Mouse (Mus musculus) spleen, postnatal 14 days (tissue): ENCODE data around the gene Ablim1.

Experiments
- DNase-seq, 2 experiments: peaks; one replicate each; pipeline ENCODE4 v3.0.0; 2021 to 2022; ENCODE audit warnings: low spot score in 2 of 2

Gene Ablim1

DNA sequence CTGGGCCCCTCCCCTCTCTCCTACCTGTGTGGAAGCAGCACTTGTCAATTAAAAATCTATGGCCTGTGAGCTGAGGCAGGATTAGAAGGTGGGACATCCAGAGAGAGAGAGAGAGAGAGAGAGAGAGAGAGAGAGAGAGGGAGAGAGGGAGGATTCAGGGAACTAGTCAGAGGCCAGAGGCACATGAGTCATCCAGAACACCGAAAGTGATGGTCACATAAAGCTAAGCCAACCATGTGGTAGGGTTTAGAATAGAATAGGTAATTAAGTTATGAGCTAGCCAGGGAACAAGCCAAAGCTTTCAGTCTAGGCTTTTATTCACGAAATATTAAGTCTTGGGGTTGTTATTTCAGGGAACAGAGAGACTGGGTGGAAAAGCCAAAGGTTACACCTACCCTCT is 10.1 kb downstream of the Ablim1 start:
- DNase-seq, result no peak

DNA sequence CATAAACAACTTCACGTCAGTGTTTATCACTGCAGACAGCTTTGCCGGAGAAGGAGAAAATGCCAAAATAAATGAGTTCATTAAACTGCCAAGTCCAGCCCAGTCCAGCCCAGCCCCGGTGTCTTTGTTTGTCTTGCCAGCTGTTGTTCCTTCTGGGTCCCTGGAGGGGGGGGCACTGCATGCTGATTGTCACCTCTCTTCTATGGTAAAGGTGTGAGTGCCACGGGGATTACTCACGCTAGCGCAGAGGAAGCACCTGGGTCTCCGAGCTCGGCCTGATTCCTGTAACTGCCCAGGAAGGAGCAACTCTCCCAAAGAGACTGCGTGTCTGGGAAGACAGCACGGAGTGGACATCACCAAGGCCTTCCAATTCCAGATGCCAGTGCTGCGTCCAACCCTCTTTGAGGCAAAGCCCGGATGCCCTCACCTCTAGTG is 12.7 kb downstream of the Ablim1 start:
- DNase-seq, result no peak

DNA sequence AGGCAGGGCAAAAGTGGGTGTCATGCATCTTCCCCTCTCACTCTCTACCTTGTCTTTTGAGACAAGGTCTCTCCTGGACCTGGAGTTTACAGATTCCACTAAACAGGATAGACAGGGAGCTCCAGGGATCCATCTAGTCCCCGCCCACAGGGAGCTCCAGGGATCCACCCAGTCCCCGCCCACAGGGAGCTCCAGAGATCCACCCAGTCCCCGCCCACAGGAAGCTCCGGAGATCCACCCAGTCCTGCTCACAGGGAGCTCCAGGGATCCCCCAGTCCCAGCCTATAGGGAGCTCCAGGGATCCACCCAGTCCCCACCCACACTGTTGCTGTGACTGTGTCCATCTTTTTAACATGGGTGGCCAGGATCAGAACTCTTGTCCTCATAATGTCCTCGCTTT is 16.7 kb downstream of the Ablim1 start:
- no peak for DNase-seq

DNA sequence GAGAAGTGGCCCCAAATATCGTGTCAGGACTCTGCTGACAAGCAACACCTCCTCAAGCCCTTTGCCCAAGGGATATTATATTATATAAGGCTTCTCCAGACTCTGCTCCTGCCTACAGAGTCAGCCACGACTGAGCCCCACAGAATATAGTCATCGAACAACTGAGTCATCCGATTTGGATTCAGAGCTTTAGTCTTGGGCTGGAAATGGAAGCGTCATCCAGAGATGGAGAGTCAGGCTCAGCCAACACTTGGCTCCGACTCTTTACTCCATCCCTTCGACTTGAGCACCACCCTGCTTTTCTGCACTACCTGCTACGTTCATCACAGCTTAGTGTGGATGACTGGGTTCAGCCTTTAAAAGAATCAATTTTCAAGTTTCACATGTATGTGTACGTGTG is 17.3 kb downstream of the Ablim1 start:
- no peak for DNase-seq

DNA sequence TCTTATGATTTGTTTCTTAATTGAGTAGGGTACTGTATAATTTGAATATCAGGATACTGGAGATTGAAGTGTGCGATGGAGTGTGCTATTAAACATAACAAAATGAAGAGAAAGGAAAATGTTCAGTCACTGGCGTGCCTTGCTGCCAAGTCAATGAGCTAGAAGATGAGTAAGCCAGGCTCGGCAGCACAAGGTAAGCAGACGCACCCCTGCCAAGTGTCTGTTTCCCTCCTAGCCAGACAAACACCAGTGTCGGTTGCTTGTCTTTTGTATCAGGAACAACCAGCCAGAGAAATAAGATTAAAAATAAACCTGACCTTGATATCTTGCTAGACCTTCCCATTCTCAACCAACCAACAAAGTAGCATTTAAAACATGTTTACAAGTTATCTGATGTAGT is 18.2 kb downstream of the Ablim1 start:
- DNase-seq, result no peak

DNA sequence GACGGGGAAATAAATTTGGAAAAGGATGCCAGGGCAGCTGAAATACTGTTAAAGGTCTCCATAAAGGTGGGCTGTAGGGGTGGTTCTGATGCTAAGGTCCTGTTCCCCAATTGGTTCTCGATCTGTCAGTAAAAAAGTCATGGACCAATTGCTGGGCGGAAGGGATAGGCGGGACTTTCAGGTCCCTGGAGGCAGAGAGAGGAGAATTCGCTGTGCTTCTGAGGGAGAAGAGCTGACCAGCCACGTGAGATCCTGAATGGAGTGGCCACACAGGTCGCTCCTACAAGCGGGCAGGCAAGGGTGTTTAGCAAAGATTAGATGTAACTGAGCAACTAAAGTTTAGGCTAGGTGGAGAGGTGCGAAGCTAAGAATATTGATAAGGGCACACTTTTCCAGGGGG is 19.2 kb downstream of the Ablim1 start:
- no peak for DNase-seq

DNA sequence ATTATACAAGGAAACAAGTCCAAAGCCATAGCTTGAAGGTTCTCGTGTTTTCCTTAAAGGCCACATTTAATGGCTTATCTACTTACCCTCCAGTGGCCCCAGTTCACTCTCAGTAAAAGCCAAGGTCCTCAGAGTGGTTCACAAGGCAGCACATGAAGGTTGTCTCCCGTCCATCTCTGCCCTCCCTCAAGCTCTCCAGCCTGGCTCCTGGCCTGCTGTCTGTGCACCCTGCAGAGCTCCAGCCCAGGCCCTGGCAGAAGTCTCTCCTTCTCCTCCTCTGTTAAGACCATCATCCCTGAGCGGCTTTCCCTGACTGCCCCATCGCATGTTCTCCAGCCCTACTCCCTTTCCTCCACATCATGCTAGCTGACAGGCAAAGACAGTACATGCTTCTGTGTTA is 20.4 kb downstream of the Ablim1 start:
- no peak for DNase-seq

DNA sequence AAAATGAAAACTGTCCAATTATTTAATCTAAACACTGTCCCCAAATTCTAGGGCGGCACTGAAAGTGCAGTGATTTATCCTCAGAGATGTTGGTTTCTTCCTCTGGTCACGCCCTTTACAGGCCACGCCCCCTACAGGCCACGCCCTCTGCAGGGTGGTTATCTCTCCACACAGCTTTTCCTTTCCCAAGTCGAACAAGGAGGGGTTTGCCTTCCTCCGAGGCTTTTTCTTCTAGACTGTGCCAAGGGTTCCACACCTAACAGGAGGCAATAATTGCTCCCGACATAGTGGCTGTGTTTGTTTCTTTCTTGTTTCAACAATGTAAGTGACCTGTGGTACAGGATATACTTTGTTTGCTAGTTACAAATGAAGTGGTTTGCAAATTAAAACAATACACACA is 21.0 kb downstream of the Ablim1 start:
- peak; percentile 20 to 28 for DNase-seq

DNA sequence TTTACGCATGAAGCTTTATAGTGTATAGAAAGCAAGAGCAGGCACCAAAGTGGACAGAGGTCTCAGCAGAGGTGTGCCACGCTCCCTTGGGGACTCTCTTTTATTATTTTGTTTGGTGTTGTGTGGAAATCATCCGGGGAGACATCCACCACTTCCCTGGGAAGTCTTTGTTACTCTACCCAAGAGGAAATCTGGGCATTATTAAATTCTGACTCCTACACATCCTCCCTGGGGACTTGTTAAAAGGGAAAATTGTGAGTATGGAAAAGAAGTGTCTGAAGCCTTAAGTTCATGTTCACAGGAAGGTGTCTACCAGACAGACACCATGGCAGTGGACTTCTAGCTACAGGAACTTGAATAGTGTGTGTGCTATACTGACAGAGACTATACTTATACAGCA is 31.4 kb downstream of the Ablim1 start:
- DNase-seq, result no peak

DNA sequence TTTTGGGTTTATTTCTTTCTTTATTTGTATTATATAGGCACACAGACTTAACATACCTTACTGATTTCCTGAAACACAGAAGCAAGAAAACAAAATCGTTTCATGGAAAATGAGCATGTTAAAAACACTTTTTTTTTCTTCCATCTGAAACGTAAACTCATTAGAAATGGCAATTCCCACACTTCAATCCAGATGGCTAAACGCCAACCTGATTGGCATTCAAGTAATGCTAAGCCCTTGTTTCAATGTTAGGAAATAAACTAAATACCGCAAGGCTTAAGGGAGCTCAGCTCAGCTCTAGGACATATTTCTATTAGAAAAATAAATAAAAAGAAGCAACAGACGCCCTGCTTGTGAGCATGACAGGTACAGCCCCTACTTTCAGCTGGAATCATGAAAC is 32.1 kb downstream of the Ablim1 start:
- DNase-seq, result no peak

DNA sequence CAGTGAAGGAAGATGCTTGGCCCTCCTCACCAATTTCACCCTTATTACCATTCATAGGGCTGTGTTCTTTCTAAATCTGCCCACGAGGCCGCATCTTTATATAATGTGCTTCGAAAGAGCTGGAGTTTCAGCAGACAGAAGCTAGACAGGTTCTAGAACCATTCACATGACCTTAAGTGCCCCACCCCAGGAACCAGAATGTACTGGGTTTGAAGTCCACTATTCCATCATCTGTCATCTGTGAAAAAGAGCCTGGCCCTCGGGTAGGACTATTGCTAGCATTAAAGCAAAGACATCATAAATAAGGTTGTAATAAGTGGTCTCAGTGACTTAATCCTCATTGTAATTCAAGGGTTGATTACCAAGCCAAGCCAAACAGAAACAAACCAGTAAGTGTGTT is 35.1 kb downstream of the Ablim1 start:
- DNase-seq, result no peak

DNA sequence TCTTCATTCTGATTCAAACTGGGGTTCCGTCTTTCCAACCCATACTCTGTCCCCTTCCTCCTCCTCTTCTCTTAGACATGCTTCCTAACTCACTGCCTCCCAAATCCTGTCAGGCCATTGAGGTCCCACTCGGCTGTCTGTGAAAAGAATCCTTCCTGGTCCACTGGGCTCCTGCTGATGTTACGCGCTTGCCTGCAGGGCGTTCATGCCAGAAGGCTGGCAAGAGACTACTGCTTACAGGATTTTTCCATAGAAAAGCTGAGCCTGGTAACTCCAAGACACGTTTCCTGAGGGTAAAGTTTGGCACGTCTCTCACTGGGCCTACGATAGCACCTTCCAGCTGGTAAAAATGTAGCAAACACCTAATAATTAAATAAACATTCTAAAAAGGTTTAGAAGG is 36.5 kb downstream of the Ablim1 start:
- no peak for DNase-seq

DNA sequence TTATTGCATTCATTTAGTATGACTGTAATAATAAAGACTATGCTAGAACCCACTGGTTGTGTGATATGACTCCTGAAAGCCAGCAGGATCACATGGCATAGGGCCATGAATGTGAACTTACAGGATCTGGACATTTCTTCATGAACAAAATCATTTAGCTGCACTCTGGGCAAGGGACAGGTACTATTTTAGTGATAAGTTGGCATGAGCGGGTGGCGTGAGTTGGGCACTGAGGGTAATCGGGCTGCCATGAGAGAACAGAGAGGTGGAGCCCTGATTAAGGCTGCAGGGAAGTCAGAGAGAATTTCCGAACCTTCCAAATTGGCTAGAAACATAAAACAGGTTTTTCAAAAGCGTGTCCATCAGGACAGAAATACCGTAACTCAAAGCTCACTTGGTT is 37.7 kb downstream of the Ablim1 start:
- DNase-seq, result no peak

DNA sequence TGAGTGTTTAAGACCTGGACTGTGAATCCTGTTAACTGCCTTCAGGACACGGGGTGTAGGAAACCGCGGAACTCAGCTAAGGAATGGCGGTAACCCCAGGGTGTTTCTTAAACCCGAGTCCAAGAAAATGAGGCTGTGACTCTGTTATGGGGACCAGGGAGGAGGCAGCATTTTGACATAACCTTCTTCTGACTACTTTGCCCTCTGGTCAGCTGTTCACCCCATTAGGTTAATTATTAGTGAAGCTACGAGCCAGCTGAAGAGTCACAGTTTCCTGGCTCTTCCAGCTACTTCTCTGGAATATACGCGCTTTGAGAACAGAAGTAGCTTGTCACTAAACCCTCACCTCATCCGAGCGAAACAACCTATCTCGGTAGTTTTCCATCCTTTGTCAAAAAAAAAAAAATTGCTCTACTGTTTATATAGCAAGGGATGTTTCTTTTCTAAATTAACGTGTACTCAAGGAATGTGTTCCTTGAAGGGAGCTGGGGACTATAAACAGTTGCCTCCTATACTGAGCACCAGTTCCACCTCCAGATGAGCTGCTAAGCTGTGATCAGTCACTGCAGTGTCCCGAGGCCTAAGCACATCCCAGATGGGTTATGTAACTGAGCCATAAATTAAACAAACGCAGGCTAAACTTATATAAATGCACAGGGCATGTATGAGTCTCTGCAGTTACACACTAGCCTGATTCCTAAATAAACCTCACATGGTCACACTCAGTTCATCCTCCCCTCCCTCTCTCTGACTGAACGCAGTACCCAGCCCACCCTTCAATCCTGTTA is 39.4 kb downstream of the Ablim1 start:
- no peak for DNase-seq

DNA sequence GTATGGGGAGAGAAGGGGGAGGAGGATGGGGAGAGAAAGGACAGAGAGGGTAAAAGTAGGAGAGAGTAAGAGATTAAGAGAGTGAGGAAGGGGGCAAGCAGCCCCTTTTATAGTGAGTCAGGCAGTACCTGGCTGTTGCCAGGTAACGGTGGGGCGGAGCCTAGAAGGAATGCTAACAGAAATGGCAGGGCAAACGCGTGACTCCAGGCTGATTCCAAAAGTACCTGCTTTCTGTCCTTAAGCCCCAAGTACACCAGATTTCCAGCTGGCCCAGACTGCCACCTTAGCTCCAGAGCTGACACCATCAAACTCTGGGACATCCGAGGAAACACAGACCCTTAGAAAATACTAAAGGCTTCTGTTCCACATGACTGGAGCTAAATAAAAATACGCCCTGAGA is 40.0 kb downstream of the Ablim1 start:
- no peak for DNase-seq

DNA sequence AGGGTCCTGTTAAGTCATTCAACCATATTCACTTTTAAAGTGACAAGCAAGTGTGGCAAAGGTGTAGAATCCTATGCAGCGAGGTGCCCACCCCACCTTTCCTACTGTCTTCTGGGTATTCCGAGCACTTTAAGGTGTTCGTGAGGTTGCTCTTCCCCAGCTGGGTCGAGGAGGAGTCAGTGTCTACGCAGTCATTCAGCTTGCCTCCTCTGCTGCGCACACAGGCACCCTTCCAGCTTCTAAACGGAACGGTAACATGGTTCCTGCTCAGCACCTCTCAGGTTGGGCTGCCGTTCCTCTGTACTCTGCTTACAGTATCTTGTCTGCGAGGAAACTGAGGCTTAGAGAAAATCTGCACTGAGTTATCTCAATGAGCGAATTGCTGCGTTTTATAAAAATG is 40.4 kb downstream of the Ablim1 start:
- DNase-seq, result no peak

DNA sequence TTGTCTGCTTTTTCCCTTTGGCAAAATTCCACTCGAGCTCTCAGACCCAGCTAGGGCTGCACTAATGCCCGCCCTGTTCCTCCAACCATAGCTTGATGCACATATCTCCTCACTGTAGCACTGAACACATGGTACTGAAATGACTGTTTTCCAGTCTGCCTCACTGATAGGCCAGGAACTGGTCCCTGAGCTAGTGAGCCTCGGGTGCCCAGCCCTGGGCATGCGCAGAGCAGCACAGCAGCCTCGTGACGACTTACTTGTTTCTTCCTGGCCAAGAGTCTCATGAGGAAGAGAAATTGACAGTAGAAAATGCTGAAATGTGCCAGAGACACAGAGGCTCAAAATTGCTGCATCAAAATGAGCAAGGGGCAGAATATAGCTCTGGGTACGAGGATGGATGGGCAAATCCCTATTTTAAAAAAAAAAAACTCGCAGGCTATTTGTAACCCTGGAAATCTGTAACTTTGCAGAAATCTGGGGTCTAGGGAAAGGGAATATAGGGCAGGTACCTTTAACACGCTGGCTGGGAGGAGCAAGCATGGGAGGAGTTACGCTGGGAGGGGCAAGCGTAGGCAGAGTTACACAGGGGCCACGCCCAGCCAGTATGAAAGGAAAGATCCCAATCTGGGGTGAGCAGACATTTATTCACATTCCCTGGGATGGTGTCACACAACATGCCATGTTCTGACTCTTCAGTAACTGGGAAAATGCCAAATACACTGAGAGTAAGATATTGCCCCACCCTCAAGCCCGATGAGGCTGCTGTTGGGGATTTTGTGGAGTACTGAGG is 41.7 kb downstream of the Ablim1 start:
- DNase-seq, result peak in 1 of 2 experiments; percentile 6

DNA sequence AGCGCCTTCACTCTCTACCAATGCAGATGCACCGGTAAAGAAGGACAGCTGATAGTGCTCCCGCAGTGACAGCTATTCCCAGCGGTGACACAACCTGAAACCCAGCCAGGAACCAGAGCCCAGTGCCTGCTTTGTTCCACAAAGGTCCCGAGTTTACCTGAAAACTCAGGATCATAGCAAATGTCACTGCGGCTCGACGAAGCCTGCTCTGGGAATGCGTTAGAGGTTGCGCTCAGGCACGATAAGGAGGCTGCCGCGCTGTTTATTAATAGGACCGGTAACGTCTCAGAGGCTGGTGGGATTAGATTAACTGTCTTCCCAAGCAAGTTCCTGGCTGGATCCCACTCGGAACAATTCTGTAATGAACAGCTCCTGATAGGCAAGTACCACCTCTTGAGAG is 43.0 kb downstream of the Ablim1 start:
- no peak for DNase-seq

DNA sequence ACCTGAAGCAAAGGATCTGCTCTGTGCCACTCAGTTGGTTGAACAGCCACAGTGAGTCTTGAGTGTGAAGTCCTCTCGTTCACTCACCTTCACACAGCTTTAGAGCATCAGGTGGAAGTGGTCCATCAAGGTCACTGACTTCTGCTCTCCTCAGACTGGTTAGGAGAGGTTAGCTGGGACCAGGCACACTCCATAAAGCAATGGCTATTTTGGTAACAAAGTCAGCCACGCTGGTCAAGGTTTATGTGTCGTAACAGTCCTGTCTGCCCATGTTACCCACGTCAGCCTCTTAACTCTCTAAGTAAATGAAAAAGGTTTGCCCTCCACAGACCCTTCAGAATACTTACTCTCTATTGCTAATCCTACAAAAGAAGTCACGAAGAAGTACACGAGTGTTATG is 44.0 kb downstream of the Ablim1 start:
- DNase-seq, result no peak

DNA sequence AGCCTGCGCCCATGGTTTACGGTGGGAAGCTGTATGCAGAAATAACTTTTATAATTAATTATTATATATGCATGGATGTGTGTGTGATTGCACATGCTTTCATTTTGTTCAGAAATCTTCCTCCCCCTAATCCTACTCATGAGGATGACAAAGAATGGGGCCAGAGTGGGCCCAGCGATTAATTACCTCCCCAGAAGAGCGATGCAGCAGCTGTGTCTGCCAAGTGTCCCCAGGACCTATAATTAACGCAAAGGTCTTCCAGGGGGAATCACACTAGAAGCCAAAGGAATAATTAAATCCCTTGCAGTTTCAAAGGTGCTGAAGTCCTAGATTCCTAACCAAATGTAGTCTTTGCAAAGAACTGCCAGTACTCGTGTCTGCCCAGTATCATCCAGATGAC is 44.9 kb downstream of the Ablim1 start:
- DNase-seq, result no peak

DNA sequence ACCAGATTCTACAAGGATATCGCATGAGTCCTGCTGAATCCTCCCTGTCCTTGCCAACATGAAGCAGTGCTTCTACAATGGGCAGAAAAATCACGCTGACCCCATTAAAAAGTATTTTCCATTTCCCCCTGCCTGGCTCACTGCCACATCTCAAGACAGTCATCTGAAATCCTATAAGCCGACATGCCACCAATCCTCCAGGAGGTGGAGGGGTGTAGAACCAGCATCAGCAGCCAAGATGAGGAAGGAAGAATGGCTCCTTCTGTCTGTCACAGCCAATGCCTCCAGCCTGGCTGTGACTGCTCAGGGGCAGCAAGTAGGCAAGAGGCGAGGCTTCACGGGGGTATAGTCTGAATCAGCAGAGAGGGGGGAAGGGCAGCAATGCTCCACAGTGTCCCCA is 47.2 kb downstream of the Ablim1 start:
- DNase-seq, result no peak

DNA sequence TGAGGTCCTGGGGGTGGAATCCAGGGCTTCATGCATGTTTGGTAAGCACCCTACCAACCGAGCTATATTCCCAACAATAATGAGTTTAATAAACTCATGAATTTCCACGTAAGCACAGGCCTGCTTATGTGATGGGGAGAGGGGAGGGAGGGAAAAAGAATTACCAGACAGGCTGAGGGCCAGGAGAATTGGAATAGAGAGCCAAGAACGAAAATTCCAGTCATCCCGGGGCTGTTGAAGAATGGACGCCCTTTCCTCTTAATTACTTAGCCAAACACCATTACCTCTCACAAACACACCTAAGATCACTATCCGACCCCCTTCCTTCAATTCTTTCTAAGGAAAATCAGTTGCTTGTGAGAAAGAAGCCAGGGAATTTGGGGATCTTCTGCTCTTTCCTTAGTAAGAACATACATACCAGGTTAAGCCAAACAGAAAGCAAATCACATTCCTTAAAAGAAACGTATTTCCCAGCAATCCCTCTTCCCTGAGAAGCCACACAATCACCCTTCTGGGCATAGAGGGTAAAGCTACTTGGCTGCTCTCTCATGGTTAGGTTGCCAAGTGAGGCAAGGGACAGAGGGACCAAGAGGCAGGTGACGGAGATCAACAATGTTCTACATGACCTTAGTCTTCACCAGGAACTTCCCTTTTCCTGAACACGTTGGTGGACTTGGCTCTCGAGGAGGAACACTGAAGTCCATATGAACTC is 48.2 kb downstream of the Ablim1 start:
- DNase-seq, result no peak
